Mouse (Mus musculus): ENCODE results near the gene Glt6d1. TPM values are rescaled to one million over a fixed set of nuclear protein-coding genes. Genes with fewer than 3 reads are reported as not detected.
"Not testable (repeated sequence)": the region's sequence is repeated elsewhere in the genome, so short reads cannot be mapped to it uniquely, and the experiment has no call there.

Glt6d1 gene
- total RNA-seq (2012; rRNA removed) (not detected in 2 replicates), total RNA-seq (2014; rRNA removed) (not detected in 2 replicates), polyA plus RNA-seq (2012; ENCODE audit: insufficient read length, low read depth) (not detected in 2 replicates)

DNA sequence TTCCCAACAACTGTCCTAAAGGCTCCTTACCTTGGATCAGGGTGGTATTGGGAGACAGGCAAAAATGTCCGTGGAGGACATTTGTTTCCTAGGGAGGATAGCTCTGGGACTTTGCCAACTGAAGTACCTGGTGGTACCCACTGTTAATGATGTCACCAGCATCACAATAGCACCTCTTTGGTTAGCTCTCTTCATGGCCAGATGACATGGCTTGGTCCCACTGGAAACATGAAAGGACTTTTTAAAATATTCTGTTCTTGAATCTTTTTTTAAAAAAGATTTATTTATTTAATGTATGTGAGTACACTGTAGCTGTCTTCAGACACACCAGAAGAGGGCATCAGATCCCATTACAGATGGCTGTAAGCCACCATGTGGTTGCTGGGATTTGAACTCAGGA is at the start of gene Glt6d1:
Gene Glt6d1 (minus strand): TSS at position 101 of the 400 bp plus-strand sequence.
- H3K9me3 ChIP-seq (replicated peaks; ENCODE audit: low read length); H3K9ac ChIP-seq (ENCODE audit: insufficient read depth, low read depth); H3K4me2 ChIP-seq (ENCODE audit: insufficient read depth, low read depth, poor library complexity, severe bottlenecking); H3K27ac ChIP-seq (ENCODE audit: insufficient read depth, low read depth); dilution Hi-C loops (cut with MboI; ENCODE audit: extremely low pct_ligation_motif_present, extremely low pct_unique_long_range_greater_than_20kb, low sequenced_read_pairs); DNase-seq (ENCODE audit: extremely low read depth); H3K79me2 ChIP-seq (replicated peaks; ENCODE audit: control insufficient read depth, extremely low read depth, insufficient read depth, poor library complexity, severe bottlenecking); H3K36me3 ChIP-seq (replicated peaks in 1 of 2; ENCODE audit: control insufficient read depth in 1 of 2, insufficient read depth in 1 of 2, low read length in 1 of 2); H3K4me3 ChIP-seq (replicated peaks in 1 of 3; ENCODE audit: low read depth in 2 of 3, low read length in 2 of 3, poor library complexity in 1 of 3); H3K4me1 ChIP-seq (ENCODE audit: control insufficient read depth in 1 of 2, insufficient read depth in 2 of 2): not testable (repeated sequence)
- H3K27me3 ChIP-seq (replicated peaks): peaks cover 51% of the 10 kb centered on the region
- in situ Hi-C loops (cut with MboI; ENCODE audit: low pct_ligation_motif_present, low pct_unique_long_range_greater_than_20kb, low sequenced_read_pairs): loop anchor here (5.0 kb wide), 1 partner anchor 48 kb away; the partner anchor contains the start of gene Lcn3

DNA sequence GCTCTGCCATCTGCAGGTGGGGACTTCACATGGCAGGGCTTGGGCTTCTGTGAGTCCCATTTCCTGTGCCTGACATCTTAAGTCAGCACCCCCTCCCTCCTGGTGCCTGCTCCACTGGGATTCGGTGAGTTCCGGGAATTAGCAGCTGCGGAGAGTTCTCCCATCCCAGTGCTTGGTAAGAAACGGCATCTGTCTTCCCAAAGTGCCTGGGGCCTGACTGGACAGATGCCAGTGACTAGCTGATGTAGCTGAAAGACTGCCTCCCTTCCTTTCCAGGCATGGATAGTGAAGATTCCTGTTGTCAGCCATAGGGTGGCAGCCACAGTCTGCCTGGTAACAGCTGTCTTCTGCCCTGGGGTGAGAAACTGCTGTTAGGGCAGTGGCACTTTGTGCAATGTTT is 49.8 kb upstream of the Glt6d1 start:
- DNase-seq (ENCODE audit: extremely low read depth): no peak
- TF ChIP-seq CTCF (conservative IDR thresholded peaks at IDR 0.05 in 1 of 2, IDR thresholded peaks at IDR 0.05 in 1 of 2; ENCODE audit: low read depth in 2 of 2, low read length in 2 of 2) (no peak), MAFK (IDR thresholded peaks at IDR 0.05; ENCODE audit: insufficient replicate concordance, low read length) (no peak), UBTF (IDR thresholded peaks at IDR 0.05; ENCODE audit: low read depth, low read length) (no peak), EP300 (IDR thresholded peaks at IDR 0.05; ENCODE audit: low read length) (no peak), ZMIZ1 (IDR thresholded peaks at IDR 0.05; ENCODE audit: low read depth, low read length) (no peak), ETS1 (conservative IDR thresholded peaks at IDR 0.05; ENCODE audit: low read depth, low read length) (no peak), JUN (IDR thresholded peaks at IDR 0.05; ENCODE audit: insufficient read depth, low read depth, low read length) (no peak), HCFC1 (IDR thresholded peaks at IDR 0.05; ENCODE audit: low read depth, low read length) (no peak), TCF12 (IDR thresholded peaks at IDR 0.05; ENCODE audit: low read depth, low read length) (no peak)
- Histone ChIP-seq H3K4me3 (replicated peaks in 1 of 3; ENCODE audit: low read depth in 2 of 3, low read length in 2 of 3, poor library complexity in 1 of 3) (no peak overlapping the region), H3K4me2 (ENCODE audit: insufficient read depth, low read depth, poor library complexity, severe bottlenecking) (no peak overlapping the region), H3K27ac (ENCODE audit: insufficient read depth, low read depth) (no peak overlapping the region), H3K36me3 (replicated peaks in 1 of 2; ENCODE audit: control insufficient read depth in 1 of 2, insufficient read depth in 1 of 2, low read length in 1 of 2) (no peaks in the 10 kb centered on the region), H3K4me1 (ENCODE audit: control insufficient read depth in 1 of 2, insufficient read depth in 2 of 2) (no peaks in the 10 kb centered on the region), H3K79me2 (replicated peaks; ENCODE audit: control insufficient read depth, extremely low read depth, insufficient read depth, poor library complexity, severe bottlenecking) (no peaks in the 10 kb centered on the region), H3K27me3 (replicated peaks) (peaks cover 76% of the 10 kb centered on the region), H3K9me3 (replicated peaks; ENCODE audit: low read length) (no peaks in the 10 kb centered on the region), H3K9ac (ENCODE audit: insufficient read depth, low read depth) (no peak overlapping the region)
- dilution Hi-C loops (cut with MboI; ENCODE audit: extremely low pct_ligation_motif_present, extremely low pct_unique_long_range_greater_than_20kb, low sequenced_read_pairs): no loop called here
- in situ Hi-C loops (cut with MboI; ENCODE audit: low pct_ligation_motif_present, low pct_unique_long_range_greater_than_20kb, low sequenced_read_pairs): no loop called here

DNA sequence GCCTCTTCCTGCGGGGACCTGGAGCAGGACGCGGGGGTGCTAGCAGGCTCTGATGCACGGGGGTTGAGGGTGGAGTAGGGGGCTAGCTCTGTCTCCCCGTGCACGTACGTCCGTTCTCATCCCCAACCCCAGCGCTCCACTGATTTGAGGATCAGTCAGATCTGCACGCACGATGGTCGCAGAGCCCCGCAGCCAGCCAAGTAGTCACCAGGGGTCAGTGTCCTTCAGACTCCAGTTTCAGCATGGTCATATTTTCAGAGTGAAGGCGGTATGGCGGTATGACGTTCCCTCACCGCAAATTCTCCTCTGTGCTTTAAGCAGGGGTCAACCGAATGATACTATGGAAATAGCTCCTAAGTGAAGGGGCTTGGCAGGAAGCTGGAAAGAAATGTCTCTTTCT is 48.6 kb upstream of the Glt6d1 start:
- Histone ChIP-seq H3K9ac (ENCODE audit: insufficient read depth, low read depth) (no peak overlapping the region), H3K9me3 (replicated peaks; ENCODE audit: low read length) (no peaks in the 10 kb centered on the region), H3K4me1 (ENCODE audit: control insufficient read depth in 1 of 2, insufficient read depth in 2 of 2) (no peaks in the 10 kb centered on the region), H3K27ac (ENCODE audit: insufficient read depth, low read depth) (no peak overlapping the region), H3K79me2 (replicated peaks; ENCODE audit: control insufficient read depth, extremely low read depth, insufficient read depth, poor library complexity, severe bottlenecking) (no peaks in the 10 kb centered on the region), H3K36me3 (replicated peaks in 1 of 2; ENCODE audit: control insufficient read depth in 1 of 2, insufficient read depth in 1 of 2, low read length in 1 of 2) (no peaks in the 10 kb centered on the region), H3K4me2 (ENCODE audit: insufficient read depth, low read depth, poor library complexity, severe bottlenecking) (no peak overlapping the region), H3K27me3 (replicated peaks) (peaks cover 77% of the 10 kb centered on the region), H3K4me3 (replicated peaks in 1 of 3; ENCODE audit: low read depth in 2 of 3, low read length in 2 of 3, poor library complexity in 1 of 3) (no peak overlapping the region)
- DNase-seq (ENCODE audit: extremely low read depth): no peak
- TF ChIP-seq ZNF384 (IDR thresholded peaks at IDR 0.05; ENCODE audit: low read depth, low read length) (no peak), TBP (conservative IDR thresholded peaks at IDR 0.05; ENCODE audit: low read depth, low read length) (no peak), SIN3A (IDR thresholded peaks at IDR 0.05; ENCODE audit: low read length) (no peak), ETS1 (conservative IDR thresholded peaks at IDR 0.05; ENCODE audit: low read depth, low read length) (no peak), EP300 (IDR thresholded peaks at IDR 0.05; ENCODE audit: low read length) (no peak), TCF12 (IDR thresholded peaks at IDR 0.05; ENCODE audit: low read depth, low read length) (no peak), IRF4 (IDR thresholded peaks at IDR 0.05; ENCODE audit: low read depth, low read length) (no peak), CTCF (conservative IDR thresholded peaks at IDR 0.05 in 1 of 2, IDR thresholded peaks at IDR 0.05 in 1 of 2; ENCODE audit: low read depth in 2 of 2, low read length in 2 of 2) (no peak), KAT2A (IDR thresholded peaks at IDR 0.05; ENCODE audit: insufficient replicate concordance, low read length) (no peak), MAZ (IDR thresholded peaks at IDR 0.05; ENCODE audit: low read depth, low read length) (no peak)
- dilution Hi-C loops (cut with MboI; ENCODE audit: extremely low pct_ligation_motif_present, extremely low pct_unique_long_range_greater_than_20kb, low sequenced_read_pairs) (no loop called here), in situ Hi-C loops (cut with MboI; ENCODE audit: low pct_ligation_motif_present, low pct_unique_long_range_greater_than_20kb, low sequenced_read_pairs) (no loop called here)

All from CH12.LX (cell line).